Mouse (Mus musculus) heart, adult 2 months (tissue): ENCODE measurements around the gene Rad9b.

Experiments used
- CTCF ChIP-seq: fragments of 200-600 bp; IDR thresholded peaks from 2 replicates; pipeline ENCODE4 v1.8.1; 2022; ENCODE audit warnings: antibody characterized with exemption, mild to moderate bottlenecking, moderate library complexity
- POLR2A ChIP-seq: fragments of 200-500 bp; IDR thresholded peaks from 2 replicates; pipeline ENCODE4 v1.6.1; 2011; ENCODE audit warnings: mild to moderate bottlenecking, low read depth, low read length, control low read depth; ENCODE audit not compliant: insufficient read depth

- no peak for TF ChIP-seq CTCF
- TF ChIP-seq POLR2A = no peak
Measured at GRCm38 (mm10) chr5:122291149-122291548, 62.9 kb downstream of the Rad9b start.
